Mouse (Mus musculus): Measurements from ENCODE around the gene Med4. TPM values are rescaled to one million over a fixed set of nuclear protein-coding genes. Genes with fewer than 3 reads are reported as not detected.

Gene Med4
- polyA plus RNA-seq, 1 experiment from 2014 or later, result 112 TPM

DNA sequence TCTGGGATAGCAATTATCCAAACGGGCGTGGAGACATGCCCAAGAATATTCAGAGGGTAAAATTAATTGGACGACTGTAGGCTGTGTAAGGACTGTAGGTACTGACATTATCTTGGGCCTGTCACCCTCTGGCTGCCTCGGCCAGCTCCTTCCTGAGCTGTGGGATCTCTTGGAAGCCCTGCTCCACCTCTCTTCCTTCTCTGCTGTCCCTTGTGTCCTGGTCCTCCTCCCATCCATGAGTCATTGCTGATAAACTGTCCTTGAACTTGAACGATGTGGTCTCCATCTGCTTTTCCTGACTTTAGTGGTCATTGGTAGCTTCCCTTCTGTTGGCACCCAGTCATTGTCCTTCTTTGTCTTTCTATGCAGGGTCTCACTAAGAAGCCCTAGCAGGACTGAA is 23.2 kb upstream of the Med4 start:
- no peaks in the 10 kb centered on the region for H3K9me3 ChIP-seq (ENCODE audit: control insufficient read depth, low read length)
- no peak overlapping the region for H3K9ac ChIP-seq (ENCODE audit: low read length)
- H3K4me1 ChIP-seq (replicated peaks; ENCODE audit: control insufficient read depth, insufficient read depth, low read length), result no peaks in the 10 kb centered on the region
- no peak overlapping the region for H3K4me3 ChIP-seq (ENCODE audit: low read depth, low read length)
- DNase-seq (ENCODE audit: low spot score), result no peak
- H3K27me3 ChIP-seq (ENCODE audit: control insufficient read depth, insufficient read depth, low read length), result no peaks in the 10 kb centered on the region
- ATAC-seq (replicated peaks; ENCODE audit: low FRiP score), result no peak
- WGBS, result 92% methylated on average over 5 of the region's 5 CpGs
- H3K27ac ChIP-seq (ENCODE audit: low read depth, low read length), result no peak overlapping the region
- no peaks in the 10 kb centered on the region for H3K36me3 ChIP-seq (ENCODE audit: control insufficient read depth, insufficient read depth, low read length)
- no peak overlapping the region for H3K4me2 ChIP-seq (ENCODE audit: low read depth, low read length, severe bottlenecking)

DNA sequence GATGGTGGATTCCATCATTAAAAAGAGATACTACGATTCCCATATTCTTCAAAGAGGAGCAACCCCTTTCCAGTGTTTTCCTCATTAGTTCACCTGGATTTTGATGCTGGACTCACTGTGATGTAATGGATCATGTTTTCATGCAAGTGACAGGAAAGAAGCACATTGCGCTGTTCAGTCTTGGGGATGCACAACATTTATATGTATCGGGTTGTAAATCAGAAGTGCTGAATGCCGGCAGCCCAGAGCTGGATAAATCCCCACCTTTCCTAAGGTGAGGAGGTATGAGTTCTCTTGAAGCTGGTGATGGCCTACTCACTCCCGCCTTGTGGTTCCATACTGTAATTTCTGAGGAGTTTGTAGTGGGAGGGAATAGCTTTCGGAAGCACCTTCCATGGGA is 16.5 kb upstream of the Med4 start:
- Histone ChIP-seq H3K9me3 (ENCODE audit: control insufficient read depth, low read length) (no peaks in the 10 kb centered on the region), H3K4me2 (ENCODE audit: low read depth, low read length, severe bottlenecking) (no peak overlapping the region), H3K36me3 (ENCODE audit: control insufficient read depth, insufficient read depth, low read length) (no peaks in the 10 kb centered on the region), H3K4me1 (replicated peaks; ENCODE audit: control insufficient read depth, insufficient read depth, low read length) (no peaks in the 10 kb centered on the region), H3K27ac (ENCODE audit: low read depth, low read length) (no peak overlapping the region), H3K4me3 (ENCODE audit: low read depth, low read length) (no peak overlapping the region), H3K9ac (ENCODE audit: low read length) (no peak overlapping the region), H3K27me3 (ENCODE audit: control insufficient read depth, insufficient read depth, low read length) (no peaks in the 10 kb centered on the region)
- 93% methylated on average over 6 of the region's 6 CpGs for WGBS
- ATAC-seq (replicated peaks; ENCODE audit: low FRiP score) (no peak), DNase-seq (ENCODE audit: low spot score) (no peak)

DNA sequence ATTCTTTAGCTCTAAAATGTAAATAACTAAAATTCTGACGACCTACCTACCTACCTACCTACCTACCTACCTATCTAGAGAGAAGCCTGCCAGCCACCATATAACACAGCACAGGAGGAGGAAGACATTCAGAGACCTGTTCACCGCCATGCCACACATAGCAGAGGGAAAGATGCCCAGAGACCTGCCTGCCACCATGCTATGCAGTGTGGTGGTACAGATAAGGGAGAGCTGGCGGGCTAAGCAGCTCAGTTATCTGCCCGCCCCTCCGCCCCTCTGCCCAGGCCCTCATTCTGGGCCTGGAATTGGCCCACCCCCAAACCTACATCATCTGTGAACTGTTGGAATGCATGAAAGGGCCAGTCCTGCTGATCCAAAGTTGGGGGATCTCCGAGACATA is 15.7 kb upstream of the Med4 start:
- WGBS, result 81% methylated on average over 6 of the region's 6 CpGs
- H3K9ac ChIP-seq (ENCODE audit: low read length), result no peak overlapping the region
- no peaks in the 10 kb centered on the region for H3K4me1 ChIP-seq (replicated peaks; ENCODE audit: control insufficient read depth, insufficient read depth, low read length)
- no peak for ATAC-seq (replicated peaks; ENCODE audit: low FRiP score)
- no peaks in the 10 kb centered on the region for H3K27me3 ChIP-seq (ENCODE audit: control insufficient read depth, insufficient read depth, low read length)
- no peak for DNase-seq (ENCODE audit: low spot score)
- no peak overlapping the region for H3K4me2 ChIP-seq (ENCODE audit: low read depth, low read length, severe bottlenecking)
- H3K4me3 ChIP-seq (ENCODE audit: low read depth, low read length), result no peak overlapping the region
- no peaks in the 10 kb centered on the region for H3K36me3 ChIP-seq (ENCODE audit: control insufficient read depth, insufficient read depth, low read length)
- H3K27ac ChIP-seq (ENCODE audit: low read depth, low read length), result no peak overlapping the region
- H3K9me3 ChIP-seq (ENCODE audit: control insufficient read depth, low read length), result no peaks in the 10 kb centered on the region

DNA sequence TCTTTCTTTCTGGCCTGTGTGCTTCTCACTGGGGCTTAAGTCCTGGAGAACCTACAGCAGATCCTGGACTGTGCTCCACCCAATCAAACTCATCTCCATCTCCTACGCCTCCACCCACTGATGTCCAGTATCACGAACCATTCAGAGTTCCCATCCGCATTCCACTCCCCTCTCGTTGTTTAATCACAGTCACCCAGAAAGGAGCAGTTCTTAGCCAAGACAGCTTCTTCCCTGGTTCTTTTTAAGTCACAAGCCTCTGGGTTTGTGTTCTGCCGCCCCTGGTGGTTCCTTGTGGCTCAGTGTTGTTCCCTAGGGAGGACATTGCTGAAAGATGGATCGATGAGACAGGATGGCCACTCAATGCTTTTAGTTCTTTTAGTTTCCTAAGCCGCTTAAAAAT is 14.1 kb upstream of the Med4 start:
- H3K4me3 ChIP-seq (ENCODE audit: low read depth, low read length), result no peak overlapping the region
- H3K27ac ChIP-seq (ENCODE audit: low read depth, low read length), result no peak overlapping the region
- no peaks in the 10 kb centered on the region for H3K27me3 ChIP-seq (ENCODE audit: control insufficient read depth, insufficient read depth, low read length)
- no peaks in the 10 kb centered on the region for H3K36me3 ChIP-seq (ENCODE audit: control insufficient read depth, insufficient read depth, low read length)
- H3K9ac ChIP-seq (ENCODE audit: low read length), result no peak overlapping the region
- 82% methylated on average over 7 of the region's 7 CpGs for WGBS
- no peaks in the 10 kb centered on the region for H3K9me3 ChIP-seq (ENCODE audit: control insufficient read depth, low read length)
- DNase-seq (ENCODE audit: low spot score) (no peak), ATAC-seq (replicated peaks; ENCODE audit: low FRiP score) (no peak)
- no peaks in the 10 kb centered on the region for H3K4me1 ChIP-seq (replicated peaks; ENCODE audit: control insufficient read depth, insufficient read depth, low read length)
- no peak overlapping the region for H3K4me2 ChIP-seq (ENCODE audit: low read depth, low read length, severe bottlenecking)

DNA sequence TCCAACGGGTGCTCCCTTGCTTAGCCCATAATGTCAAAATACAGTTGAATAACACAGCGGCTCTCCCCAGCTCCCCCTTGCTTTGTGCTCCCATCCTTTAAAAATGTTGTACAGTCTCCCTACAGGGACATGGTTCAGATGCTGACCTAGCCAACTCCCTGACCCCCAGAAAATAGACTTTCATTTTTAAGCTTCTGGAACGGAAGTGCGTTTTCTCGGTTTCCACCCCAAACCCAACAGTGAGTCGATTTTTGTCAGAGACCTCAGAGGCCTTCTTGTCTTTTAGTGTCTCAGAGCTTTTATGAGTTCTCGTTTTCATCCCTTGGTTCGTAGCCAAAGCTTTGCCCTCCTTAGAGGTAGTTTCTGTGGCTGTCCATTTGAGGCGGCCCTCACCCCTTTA is 8.5 kb upstream of the Med4 start:
- WGBS, result 94% methylated on average over 9 of the region's 9 CpGs
- H3K27me3 ChIP-seq (ENCODE audit: control insufficient read depth, insufficient read depth, low read length), result no peaks in the 10 kb centered on the region
- no peak overlapping the region for H3K27ac ChIP-seq (ENCODE audit: low read depth, low read length)
- no peak for DNase-seq (ENCODE audit: low spot score)
- H3K4me3 ChIP-seq (ENCODE audit: low read depth, low read length), result no peak overlapping the region
- no peak for ATAC-seq (replicated peaks; ENCODE audit: low FRiP score)
- H3K4me1 ChIP-seq (replicated peaks; ENCODE audit: control insufficient read depth, insufficient read depth, low read length), result 0 out of 2 replicates have a peak, but pooled peaks cover 4% of the 10 kb centered on the region
- no peak overlapping the region for H3K4me2 ChIP-seq (ENCODE audit: low read depth, low read length, severe bottlenecking)
- H3K9ac ChIP-seq (ENCODE audit: low read length), result no peak overlapping the region
- no peaks in the 10 kb centered on the region for H3K9me3 ChIP-seq (ENCODE audit: control insufficient read depth, low read length)
- H3K36me3 ChIP-seq (ENCODE audit: control insufficient read depth, insufficient read depth, low read length), result no peaks in the 10 kb centered on the region

DNA sequence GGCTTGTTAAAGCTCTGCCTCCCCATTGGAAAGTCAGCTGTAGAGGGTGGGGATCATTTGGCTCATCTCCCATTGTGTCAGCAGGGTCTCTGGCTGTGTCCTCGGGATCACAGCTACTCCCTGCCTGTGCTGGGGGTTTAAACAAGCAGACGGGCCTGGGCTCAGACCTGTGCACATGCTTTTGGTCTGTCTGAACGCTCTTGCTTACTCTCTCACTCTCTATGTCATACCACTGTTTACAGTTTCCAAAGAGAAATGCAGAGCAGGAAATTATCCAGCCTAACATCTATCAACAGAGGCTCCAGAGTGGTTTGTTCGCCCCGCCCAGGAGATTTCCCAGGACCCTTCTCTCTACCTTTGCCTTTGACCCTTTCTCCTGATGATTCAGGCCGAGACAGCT is 8.1 kb upstream of the Med4 start:
- Histone ChIP-seq H3K9ac (ENCODE audit: low read length) (no peak overlapping the region), H3K4me3 (ENCODE audit: low read depth, low read length) (no peak overlapping the region), H3K27me3 (ENCODE audit: control insufficient read depth, insufficient read depth, low read length) (no peaks in the 10 kb centered on the region), H3K27ac (ENCODE audit: low read depth, low read length) (no peak overlapping the region), H3K4me1 (replicated peaks; ENCODE audit: control insufficient read depth, insufficient read depth, low read length) (0 out of 2 replicates have a peak, but pooled peaks cover 4% of the 10 kb centered on the region), H3K36me3 (ENCODE audit: control insufficient read depth, insufficient read depth, low read length) (no peaks in the 10 kb centered on the region), H3K4me2 (ENCODE audit: low read depth, low read length, severe bottlenecking) (no peak overlapping the region), H3K9me3 (ENCODE audit: control insufficient read depth, low read length) (no peaks in the 10 kb centered on the region)
- DNase-seq (ENCODE audit: low spot score) (no peak), ATAC-seq (replicated peaks; ENCODE audit: low FRiP score) (no peak)
- WGBS, result 81% methylated on average over 6 of the region's 6 CpGs

DNA sequence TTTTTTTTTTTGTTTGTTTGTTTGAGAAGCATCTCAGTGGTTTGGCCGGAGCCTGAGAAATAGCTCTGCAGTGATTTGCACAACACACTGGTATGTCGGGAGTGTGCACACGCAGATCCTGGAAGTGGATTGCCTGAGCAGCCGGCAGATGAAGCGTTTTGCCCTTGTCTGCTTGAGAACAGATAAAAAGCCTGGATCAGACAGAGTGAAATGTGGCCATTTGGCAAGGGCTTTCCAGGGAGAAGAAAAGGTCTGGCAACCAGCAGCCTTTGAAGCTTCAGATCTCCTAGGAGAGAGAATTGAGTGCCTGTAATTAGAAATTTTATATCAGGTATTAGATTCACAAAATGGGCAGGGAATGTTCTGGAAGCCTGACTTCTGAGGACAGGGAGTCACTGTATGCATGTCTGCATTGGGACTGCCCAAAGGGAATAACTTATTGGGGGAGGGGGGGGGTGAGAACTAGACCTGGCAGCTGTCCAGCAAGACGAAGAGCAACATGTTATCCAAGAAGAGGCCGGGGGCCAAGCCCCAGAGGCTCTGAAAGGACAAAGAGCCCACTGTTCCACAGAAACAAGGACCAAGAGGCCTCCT is 7.1 kb upstream of the Med4 start:
- WGBS, result 63% methylated on average over 7 of the region's 7 CpGs
- H3K36me3 ChIP-seq (ENCODE audit: control insufficient read depth, insufficient read depth, low read length), result no peaks in the 10 kb centered on the region
- no peak overlapping the region for H3K4me2 ChIP-seq (ENCODE audit: low read depth, low read length, severe bottlenecking)
- no peaks in the 10 kb centered on the region for H3K9me3 ChIP-seq (ENCODE audit: control insufficient read depth, low read length)
- peak overlapping the region; percentile 25; the same call in 1 of the 2 replicates for H3K27ac ChIP-seq (ENCODE audit: low read depth, low read length)
- no peak for DNase-seq (ENCODE audit: low spot score)
- no peaks in the 10 kb centered on the region for H3K27me3 ChIP-seq (ENCODE audit: control insufficient read depth, insufficient read depth, low read length)
- H3K4me1 ChIP-seq (replicated peaks; ENCODE audit: control insufficient read depth, insufficient read depth, low read length), result 0 out of 2 replicates have a peak, but pooled peaks cover 4% of the 10 kb centered on the region
- no peak overlapping the region; the same call in 1 of the 2 replicates for H3K9ac ChIP-seq (ENCODE audit: low read length)
- no peak; the same call in 1 of the 2 replicates for ATAC-seq (replicated peaks; ENCODE audit: low FRiP score)
- H3K4me3 ChIP-seq (ENCODE audit: low read depth, low read length), result no peak overlapping the region

DNA sequence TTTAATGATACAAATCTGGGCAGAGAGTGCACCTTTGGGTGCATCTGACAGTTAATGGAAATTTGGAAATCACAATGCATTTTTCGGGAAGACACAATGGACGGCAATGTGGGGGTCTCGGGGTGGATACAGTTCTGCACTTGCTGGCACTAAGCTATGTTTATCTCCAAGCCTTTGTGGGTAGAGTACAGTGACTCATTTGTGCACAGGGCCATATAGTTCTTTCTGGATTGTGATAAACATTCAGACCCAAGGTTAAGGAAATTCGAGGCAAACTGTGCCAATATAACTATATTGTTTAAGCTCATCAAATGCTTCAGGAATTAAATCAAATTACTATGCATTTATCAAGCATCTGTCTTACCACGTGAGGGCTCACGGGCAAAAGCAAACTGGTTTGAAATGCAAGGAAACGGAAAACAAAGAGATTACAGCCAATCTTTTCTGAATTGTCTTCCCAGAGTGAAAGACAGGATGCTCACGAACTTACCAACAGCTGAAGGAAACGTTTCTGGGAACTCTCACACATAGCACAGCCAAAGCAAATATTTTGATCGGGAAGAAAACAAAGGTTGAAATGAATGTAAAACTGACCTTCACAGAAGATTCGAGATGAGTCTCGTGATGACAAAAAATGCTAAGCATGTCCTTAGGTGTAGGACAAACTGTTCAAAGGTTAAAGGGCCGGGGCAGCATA is 6.4 kb upstream of the Med4 start:
- Histone ChIP-seq H3K36me3 (ENCODE audit: control insufficient read depth, insufficient read depth, low read length) (no peaks in the 10 kb centered on the region), H3K27ac (ENCODE audit: low read depth, low read length) (peak overlapping the region; percentile 50; the same call in 1 of the 2 replicates), H3K27me3 (ENCODE audit: control insufficient read depth, insufficient read depth, low read length) (no peaks in the 10 kb centered on the region), H3K4me1 (replicated peaks; ENCODE audit: control insufficient read depth, insufficient read depth, low read length) (0 out of 2 replicates have a peak, but pooled peaks cover 4% of the 10 kb centered on the region), H3K4me3 (ENCODE audit: low read depth, low read length) (no peak overlapping the region), H3K4me2 (ENCODE audit: low read depth, low read length, severe bottlenecking) (no peak overlapping the region), H3K9ac (ENCODE audit: low read length) (no peak overlapping the region), H3K9me3 (ENCODE audit: control insufficient read depth, low read length) (no peaks in the 10 kb centered on the region)
- WGBS, result 76% methylated on average over 13 of the region's 13 CpGs
- ATAC-seq (replicated peaks; ENCODE audit: low FRiP score) (no peak), DNase-seq (ENCODE audit: low spot score) (no peak)

DNA sequence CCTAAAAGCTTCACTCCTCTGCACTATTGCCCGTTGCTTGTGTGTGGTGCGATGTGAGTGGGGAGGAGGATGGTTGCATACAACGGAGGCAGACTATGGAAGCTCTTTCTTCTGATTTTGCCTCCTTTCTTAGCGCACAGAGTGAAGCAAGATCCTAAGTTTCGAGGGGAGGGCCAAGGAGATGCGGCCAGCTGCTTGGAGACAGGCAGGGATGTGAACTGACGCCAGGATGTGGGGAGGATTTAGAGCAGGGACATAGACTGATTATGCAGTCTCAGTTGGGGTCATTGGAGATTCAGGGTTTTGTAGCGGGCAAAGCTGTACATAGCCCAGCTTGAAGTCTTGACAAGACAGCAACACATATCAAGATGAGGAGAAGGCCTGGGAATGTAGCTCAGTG is 3.5 kb upstream of the Med4 start:
- no peak for ATAC-seq (replicated peaks; ENCODE audit: low FRiP score)
- Histone ChIP-seq H3K9ac (ENCODE audit: low read length) (no peak overlapping the region), H3K4me2 (ENCODE audit: low read depth, low read length, severe bottlenecking) (no peak overlapping the region), H3K9me3 (ENCODE audit: control insufficient read depth, low read length) (no peaks in the 10 kb centered on the region), H3K4me3 (ENCODE audit: low read depth, low read length) (no peak overlapping the region), H3K27ac (ENCODE audit: low read depth, low read length) (no peak overlapping the region), H3K27me3 (ENCODE audit: control insufficient read depth, insufficient read depth, low read length) (no peaks in the 10 kb centered on the region), H3K36me3 (ENCODE audit: control insufficient read depth, insufficient read depth, low read length) (no peaks in the 10 kb centered on the region), H3K4me1 (replicated peaks; ENCODE audit: control insufficient read depth, insufficient read depth, low read length) (peaks cover 8% of the 10 kb centered on the region; the same call in 1 of the 2 replicates)
- no peak for DNase-seq (ENCODE audit: low spot score)
- 54% methylated on average over 8 of the region's 8 CpGs for WGBS
